Mouse (Mus musculus) spleen, adult 2 months (tissue): ENCODE measurements around the gene Tmem131l.

Experiments used
- CTCF ChIP-seq: fragments of 200-500 bp; IDR thresholded peaks from 2 replicates; pipeline ENCODE4 v1.5.1; 2011; ENCODE audit warnings: mild to moderate bottlenecking, inconsistent platforms; ENCODE audit not compliant: insufficient read depth, insufficient read length, insufficient replicate concordance; ENCODE audit errors: extremely low read depth
- POLR2A ChIP-seq: fragments of 200-500 bp; IDR thresholded peaks from 2 replicates; pipeline ENCODE4 v1.6.1; 2011; ENCODE audit warnings: low read depth, low read length, inconsistent platforms

DNA sequence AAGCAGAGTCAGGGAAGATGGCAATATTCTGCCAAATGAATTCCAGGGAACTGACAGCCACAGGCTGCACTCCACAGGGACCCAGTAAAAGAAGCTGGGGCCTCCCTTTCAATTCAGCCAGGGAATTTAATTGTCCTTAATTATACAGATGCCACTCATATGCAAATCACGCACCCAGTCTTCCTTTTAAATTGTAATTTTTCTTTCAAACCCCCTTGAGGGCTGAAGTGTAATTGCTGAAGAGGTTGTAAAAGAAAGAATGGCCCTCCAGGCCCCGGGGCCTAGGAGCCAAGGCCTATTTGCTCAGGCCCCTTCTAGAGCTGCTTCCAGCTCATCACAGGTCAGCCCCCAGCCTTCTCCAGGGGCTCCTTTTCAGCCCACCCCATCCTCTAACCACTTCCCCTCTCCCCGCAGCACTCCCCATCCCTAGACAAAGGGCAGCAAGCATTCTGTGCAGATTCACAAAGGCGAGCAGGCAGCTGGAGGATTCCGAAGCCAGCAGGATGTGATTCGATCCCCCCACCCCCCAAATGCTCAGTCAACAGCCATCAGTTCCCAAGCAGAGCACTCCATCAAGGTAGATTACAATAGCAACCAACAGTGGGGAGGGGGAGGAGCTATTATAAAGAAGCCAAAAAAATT is 59.6 kb downstream of the Tmem131l start:
- TF ChIP-seq POLR2A (no peak), CTCF (no peak)
